Mouse (Mus musculus) thymus, adult 2 months (tissue): ENCODE measurements around the gene Hdac11. TPM values are rescaled to one million over a fixed set of nuclear protein-coding genes. Genes with fewer than 3 reads are reported as not detected.

Source experiments
- DNase-seq: peaks from one replicate; pipeline ENCODE4 v3.0.0; 2021
- H3K27ac ChIP-seq: fragments of 200-500 bp; 2 replicates; pipeline ENCODE4 v1.5.1; 2012; ENCODE audit warnings: low read length, control low read depth; ENCODE audit not compliant: control insufficient read depth, insufficient read depth
- H3K27me3 ChIP-seq: fragments of 200-500 bp; 2 replicates; pipeline ENCODE4 v1.6.1; 2012; ENCODE audit warnings: mild to moderate bottlenecking, low read length, moderate library complexity, mixed read lengths; ENCODE audit not compliant: control insufficient read depth, insufficient read depth
- H3K36me3 ChIP-seq: fragments of 200-500 bp; 2 replicates; pipeline ENCODE4 v1.6.1; 2012; ENCODE audit warnings: mild to moderate bottlenecking, low read length, moderate library complexity; ENCODE audit not compliant: control insufficient read depth, insufficient read depth
- H3K4me1 ChIP-seq: fragments of 200-500 bp; replicated peaks from 2 replicates; pipeline ENCODE4 v1.6.1; 2012; ENCODE audit warnings: low read length; ENCODE audit not compliant: control insufficient read depth, insufficient read depth
- H3K4me3 ChIP-seq: fragments of 200-500 bp; 2 replicates; pipeline ENCODE4 v1.5.1; 2012; ENCODE audit warnings: mild to moderate bottlenecking, low read length, control low read depth, moderate library complexity; ENCODE audit not compliant: control insufficient read depth, insufficient read depth
- CTCF ChIP-seq: fragments of 200-500 bp; IDR thresholded peaks from 2 replicates; pipeline ENCODE4 v1.5.1; 2012; ENCODE audit warnings: mild to moderate bottlenecking, control low read depth, low read length, moderate library complexity, borderline replicate concordance; ENCODE audit not compliant: control insufficient read depth, poor library complexity, insufficient read depth; ENCODE audit errors: extremely low read depth
- POLR2A ChIP-seq: fragments of 200-500 bp; IDR thresholded peaks from 2 replicates; pipeline ENCODE4 v1.6.1; 2012; ENCODE audit warnings: mild to moderate bottlenecking, low read length, control low read depth, moderate library complexity; ENCODE audit not compliant: control insufficient read depth, poor library complexity, insufficient read depth; ENCODE audit errors: extremely low read depth
- WGBS: fragments of 180-500 bp; shearing (Covaris S2); methylation state at CpG from one replicate; pipeline ENCODE4 v1.1.7; 2018; 5-methylcytosine and 5-hydroxymethylcytosine counted together
- polyA plus RNA-seq: library from polyadenylated mRNA; depleted of rRNA; stranded (reverse); fragments of >200 nt; gene quantifications from 2 replicates; pipeline ENCODE4 v1.2.3, GENCODE M21; 2012

The Hdac11 gene
- polyA plus RNA-seq, 1 experiment: 16.6 TPM

GRCm38 (mm10) chr6:91147152-91147770 lies 9.2 kb upstream of the Hdac11 start:
- no peaks in the 10 kb centered on the region; the same call in 1 of the 2 replicates for H3K4me1 ChIP-seq
- H3K27me3 ChIP-seq: no peaks in the 10 kb centered on the region
- no peaks in the 10 kb centered on the region for H3K36me3 ChIP-seq
- TF ChIP-seq POLR2A (no peak), CTCF (no peak)
- no peak overlapping the region for H3K27ac ChIP-seq
- no peak overlapping the region for H3K4me3 ChIP-seq
- no peak for DNase-seq
- WGBS: 91% methylated on average over 2 of the region's 2 CpGs

- Histone ChIP-seq H3K27me3 (no peaks in the 10 kb centered on the region), H3K4me1 (peaks cover 39% of the 10 kb centered on the region), H3K4me3 (no peak overlapping the region), H3K36me3 (no peaks in the 10 kb centered on the region), H3K27ac (peak overlapping the region; percentile 66)
- DNase-seq: peak; percentile 25
- 0 out of 2 replicates have a peak, but pooled peaks have one; percentile 14 for TF ChIP-seq POLR2A
- TF ChIP-seq CTCF: no peak
- 19% methylated on average over 7 of the region's 7 CpGs for WGBS
Observed at GRCm38 (mm10) chr6:91152892-91153548, 3.4 kb upstream of the Hdac11 start.

- H3K4me3 ChIP-seq: peak overlapping the region; percentile 8; the same call in 1 of the 2 replicates
- DNase-seq: no peak
- H3K36me3 ChIP-seq: no peaks in the 10 kb centered on the region
- H3K4me1 ChIP-seq: peaks cover 41% of the 10 kb centered on the region
- TF ChIP-seq CTCF (no peak), POLR2A (0 out of 2 replicates have a peak, but pooled peaks have one; percentile 9)
- peak overlapping the region; percentile 66 for H3K27ac ChIP-seq
- H3K27me3 ChIP-seq: no peaks in the 10 kb centered on the region
- WGBS: 24% methylated on average over 10 of the region's 10 CpGs
Observed at GRCm38 (mm10) chr6:91153549-91154064, 2.9 kb upstream of the Hdac11 start.

GRCm38 (mm10) chr6:91154685-91155084 lies 1.8 kb upstream of the Hdac11 start:
- H3K27ac ChIP-seq: peak overlapping the region; percentile 35
- peak; percentile 28 for DNase-seq
- no peaks in the 10 kb centered on the region for H3K36me3 ChIP-seq
- H3K27me3 ChIP-seq: no peaks in the 10 kb centered on the region
- no peak overlapping the region for H3K4me3 ChIP-seq
- 39% methylated on average over 4 of the region's 4 CpGs for WGBS
- peaks cover 46% of the 10 kb centered on the region for H3K4me1 ChIP-seq
- TF ChIP-seq CTCF (no peak), POLR2A (no peak)

GRCm38 (mm10) chr6:91155286-91155685 lies 1.2 kb upstream of the Hdac11 start:
- Histone ChIP-seq H3K4me1 (peaks cover 46% of the 10 kb centered on the region), H3K36me3 (no peaks in the 10 kb centered on the region), H3K4me3 (no peak overlapping the region), H3K27me3 (no peaks in the 10 kb centered on the region), H3K27ac (no peak overlapping the region)
- WGBS: 87% methylated on average over 3 of the region's 3 CpGs
- TF ChIP-seq POLR2A: no peak
- no peak for DNase-seq

GRCm38 (mm10) chr6:91156062-91156461 lies 403 bp upstream of the Hdac11 start:
- no peak overlapping the region for H3K27ac ChIP-seq

More at GRCm38 (mm10) chr6:91156062-91156461, 403 bp upstream of the Hdac11 start:
- no peaks in the 10 kb centered on the region for H3K36me3 ChIP-seq
- no peaks in the 10 kb centered on the region for H3K27me3 ChIP-seq
- no peak overlapping the region for H3K4me3 ChIP-seq
- TF ChIP-seq CTCF (no peak), POLR2A (no peak)
- peaks cover 46% of the 10 kb centered on the region for H3K4me1 ChIP-seq
- no peak for DNase-seq
- WGBS: 63% methylated on average over 4 of the region's 4 CpGs
